Mouse (Mus musculus) mesoderm, embryonic 11.5 days (tissue): ENCODE measurements around the gene Bend6.

Experiments
- DNase-seq: peaks from one replicate; pipeline ENCODE4 v3.0.0-alpha.2; 2012; ENCODE audit warnings: low read depth, low spot score

Gene Bend6

DNA sequence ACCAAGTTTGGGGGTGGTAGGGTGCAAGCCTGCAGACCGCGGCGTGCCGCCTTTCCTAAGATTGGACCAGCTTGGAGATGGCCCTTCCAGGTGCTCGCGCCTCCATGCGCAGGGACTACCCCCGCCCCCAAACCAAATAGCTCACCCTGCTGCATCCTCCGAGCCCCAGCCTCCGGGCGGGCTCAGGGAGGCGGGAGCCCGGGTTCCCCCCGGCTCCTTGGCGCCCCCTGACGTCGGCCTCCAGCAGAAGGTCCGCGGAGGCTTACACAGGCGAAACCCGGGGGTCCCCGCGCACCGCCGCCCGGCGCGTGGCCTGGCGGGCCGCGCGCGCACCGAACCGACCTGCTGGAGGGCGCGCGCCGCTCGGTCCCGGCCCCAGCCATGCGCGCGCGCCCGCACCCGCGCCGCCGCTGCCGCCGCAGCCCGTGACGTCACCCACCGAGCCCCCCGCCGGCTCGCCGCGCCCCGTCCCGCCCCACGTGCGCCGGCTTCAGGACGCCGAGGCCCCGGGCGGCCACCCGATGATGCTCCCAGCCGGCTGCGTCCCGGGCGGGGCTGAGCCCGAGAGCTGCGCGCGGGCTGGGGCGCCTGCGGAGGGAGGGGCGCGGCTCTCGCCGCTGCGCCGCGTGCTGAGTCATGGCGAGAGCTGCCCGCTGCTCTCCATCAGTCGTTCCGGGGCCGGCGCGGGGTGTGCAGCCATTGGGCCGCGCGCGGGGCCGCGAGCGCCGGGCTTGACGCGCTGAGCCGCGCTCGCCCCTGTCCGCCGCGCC is at the start of gene Bend6:
Gene Bend6 (minus strand): TSS at position 396 of the 770 bp plus-strand sequence.
- peak; percentile 75 for DNase-seq

DNA sequence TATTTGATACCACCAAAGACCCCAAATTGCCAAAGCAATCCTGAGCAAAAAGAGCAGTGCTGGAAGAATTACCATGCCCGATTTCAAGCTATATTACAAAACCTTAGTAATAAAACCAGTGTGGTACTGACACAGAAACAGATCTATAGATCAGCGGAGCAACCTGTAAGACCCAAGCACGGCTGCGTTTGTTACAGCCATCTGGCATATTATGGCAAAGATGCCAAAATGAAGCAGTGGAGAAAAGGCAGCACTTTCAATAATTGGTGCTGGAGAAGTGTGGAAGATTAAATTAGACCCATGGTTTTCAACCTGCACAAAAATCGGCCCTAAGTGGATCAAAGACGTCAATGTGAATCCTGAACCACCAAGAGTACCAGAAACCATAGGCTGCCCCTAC is 48.0 kb upstream of the Bend6 start:
- DNase-seq = no peak

DNA sequence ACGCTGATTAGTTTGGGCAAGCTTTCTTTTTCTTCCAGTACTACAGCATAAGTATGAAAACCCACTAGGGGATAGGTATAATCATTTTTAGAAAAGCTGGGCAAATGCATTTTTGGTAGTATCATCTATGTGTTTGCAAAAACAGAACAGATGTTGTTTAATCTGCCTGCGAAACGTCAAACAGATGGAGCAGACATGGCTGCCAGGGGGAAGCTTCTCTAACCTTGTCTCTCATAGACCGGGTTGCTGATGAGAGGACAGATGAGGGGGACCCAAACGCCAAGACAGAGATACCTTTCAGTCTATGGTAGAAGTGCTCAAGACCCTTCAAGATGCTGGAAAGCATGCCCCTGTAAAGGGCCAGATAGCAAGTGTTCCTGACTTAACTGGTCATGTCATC is 40.9 kb upstream of the Bend6 start:
- DNase-seq = no peak

DNA sequence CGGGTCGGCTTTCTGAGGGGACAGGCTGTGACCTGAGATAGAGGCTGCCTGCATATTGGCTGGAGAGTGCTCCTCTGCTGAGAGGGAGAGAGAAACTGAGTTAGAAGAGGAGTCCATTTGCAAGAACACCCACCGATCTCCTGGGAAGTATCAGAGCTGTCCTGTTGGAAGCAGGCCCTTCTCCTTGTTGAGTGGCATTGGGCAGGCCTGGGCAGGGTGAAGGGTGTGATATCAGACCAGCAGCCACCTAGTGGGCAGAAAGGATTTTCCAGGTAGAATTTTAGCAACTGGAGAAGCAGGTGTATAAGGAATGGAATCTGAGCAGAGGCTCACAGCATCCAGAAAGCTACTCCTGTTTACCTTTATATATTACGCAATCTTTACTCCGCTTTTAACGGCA is 40.2 kb upstream of the Bend6 start:
- no peak for DNase-seq

DNA sequence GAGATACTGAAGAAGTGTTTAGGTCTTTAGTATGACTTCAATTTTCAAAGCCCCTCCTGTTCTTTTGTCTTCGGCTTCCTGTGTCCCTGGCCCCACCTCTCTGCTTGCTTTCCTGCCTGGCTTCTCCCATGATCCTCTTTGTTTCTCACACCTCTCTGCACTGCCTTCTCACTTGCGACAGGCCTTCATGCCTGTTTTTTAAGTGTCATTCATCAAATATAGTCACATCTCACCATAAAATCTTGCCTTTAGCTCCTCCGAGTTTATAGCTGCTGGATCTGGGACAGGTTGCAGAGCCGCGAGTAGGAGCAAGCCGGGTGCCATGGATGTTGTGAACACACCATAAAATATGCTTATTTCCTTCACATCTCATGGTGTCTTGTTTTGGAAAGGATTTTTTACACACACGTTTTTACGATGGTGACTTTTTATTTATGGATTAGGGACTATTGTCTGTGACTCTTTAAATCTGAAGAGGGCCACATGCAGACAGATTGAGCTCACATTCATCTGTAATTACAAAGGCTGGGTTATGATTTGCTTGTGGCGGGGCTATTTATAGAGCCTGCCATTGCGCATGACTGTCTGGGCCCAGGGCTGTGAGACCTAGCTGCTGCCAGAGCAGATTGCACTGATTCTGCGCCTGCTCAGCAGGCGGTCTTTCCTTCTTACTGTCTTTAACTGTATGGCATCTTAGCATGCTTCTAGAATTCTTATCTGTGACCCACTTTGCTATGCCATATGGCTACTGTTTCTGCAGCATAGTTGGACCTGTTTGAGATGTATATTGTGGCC is 39.2 kb upstream of the Bend6 start:
- no peak for DNase-seq

DNA sequence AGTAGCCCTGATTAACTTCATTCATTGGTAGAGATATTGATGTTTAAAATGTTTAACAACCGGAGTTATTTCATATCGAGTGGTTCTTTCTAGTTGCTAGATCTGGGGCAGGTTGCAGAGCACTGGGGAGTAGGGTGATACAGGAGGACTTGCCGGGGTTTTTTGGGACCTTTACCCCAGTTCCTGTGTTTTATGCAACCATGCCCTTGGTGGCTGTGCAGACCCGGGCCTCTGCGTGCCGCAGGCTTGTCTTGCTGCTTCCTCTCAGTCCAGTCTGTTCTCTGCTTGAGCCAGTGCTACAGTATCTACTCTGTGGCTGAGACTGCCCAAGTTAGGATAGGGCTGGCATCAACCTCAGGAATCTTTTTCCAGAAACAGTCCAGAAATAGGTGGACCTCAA is 38.1 kb upstream of the Bend6 start:
- no peak for DNase-seq

DNA sequence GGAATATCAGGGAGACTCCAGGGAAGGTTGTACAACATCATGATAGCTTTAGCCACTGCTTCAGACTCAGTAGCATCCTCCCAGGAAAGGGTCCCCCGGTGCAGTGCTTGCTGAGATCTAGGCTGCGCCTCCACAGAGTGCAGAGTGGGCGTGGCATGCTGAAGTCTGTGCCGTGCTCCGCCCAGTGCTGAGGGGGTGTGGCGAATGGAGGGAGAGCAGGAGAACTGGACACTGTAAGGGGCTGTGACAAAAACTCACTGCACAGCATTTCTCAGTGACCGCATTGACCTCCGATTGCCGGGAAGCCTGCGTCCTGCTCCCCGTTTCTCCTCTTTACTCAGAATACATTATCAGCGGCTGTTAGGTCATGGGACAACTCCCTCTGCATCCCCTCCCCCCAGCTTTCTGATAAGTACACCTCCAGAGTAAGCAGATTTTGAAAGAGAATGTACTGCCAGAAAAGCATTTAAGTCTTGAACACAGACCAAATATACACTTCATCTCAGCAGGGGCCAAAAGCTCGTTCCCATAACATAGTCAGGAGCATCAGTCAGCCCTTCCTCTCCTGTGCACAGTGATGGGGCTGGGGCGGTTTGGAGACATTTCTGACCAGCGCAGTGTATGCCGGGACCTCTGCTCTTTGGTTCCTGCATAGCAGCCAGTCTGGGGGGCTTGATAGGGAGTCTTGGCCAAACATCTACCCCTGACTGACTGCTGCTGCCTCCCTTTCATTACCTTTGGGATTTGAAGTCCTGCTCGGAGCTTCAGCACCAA is 37.5 kb upstream of the Bend6 start:
- peak; percentile 30 for DNase-seq

DNA sequence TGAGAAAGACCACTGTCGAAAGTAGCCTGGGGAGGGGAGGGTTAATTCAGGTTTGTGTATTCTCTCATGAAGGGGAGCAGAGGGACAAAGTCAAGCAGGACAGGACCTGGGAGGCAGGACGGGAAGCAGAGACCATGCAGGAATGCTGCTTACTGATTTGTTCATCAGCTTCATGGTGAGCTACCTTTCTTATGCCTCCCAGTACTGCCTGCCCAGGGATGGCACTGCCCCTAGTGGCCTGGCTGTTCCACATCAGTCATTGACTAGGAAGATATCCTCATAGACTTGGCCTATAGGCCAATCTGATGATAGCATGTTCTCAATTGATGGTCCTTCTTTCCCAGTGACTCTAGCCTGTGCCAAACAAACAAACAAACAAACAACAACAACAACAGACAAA is 36.3 kb upstream of the Bend6 start:
- DNase-seq = no peak

DNA sequence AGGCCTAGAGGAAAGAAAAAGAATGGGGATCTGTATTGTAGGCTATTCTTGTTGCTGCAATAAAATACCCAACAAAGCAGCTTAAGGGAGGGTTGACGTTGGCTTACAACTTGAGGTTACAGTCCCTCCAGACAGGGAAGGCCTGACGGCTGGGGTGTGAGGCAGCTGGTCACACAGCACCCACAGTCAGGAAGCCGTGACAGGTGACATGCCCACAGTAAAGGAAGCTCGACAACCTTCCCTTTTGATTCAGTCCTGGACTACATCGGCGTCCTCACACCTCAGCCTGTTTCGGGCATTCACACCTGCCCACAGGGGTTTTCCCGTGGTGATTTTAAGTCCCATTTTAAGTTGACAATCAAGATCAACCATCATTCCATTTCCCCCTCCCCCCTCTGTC is 35.0 kb upstream of the Bend6 start:
- no peak for DNase-seq

DNA sequence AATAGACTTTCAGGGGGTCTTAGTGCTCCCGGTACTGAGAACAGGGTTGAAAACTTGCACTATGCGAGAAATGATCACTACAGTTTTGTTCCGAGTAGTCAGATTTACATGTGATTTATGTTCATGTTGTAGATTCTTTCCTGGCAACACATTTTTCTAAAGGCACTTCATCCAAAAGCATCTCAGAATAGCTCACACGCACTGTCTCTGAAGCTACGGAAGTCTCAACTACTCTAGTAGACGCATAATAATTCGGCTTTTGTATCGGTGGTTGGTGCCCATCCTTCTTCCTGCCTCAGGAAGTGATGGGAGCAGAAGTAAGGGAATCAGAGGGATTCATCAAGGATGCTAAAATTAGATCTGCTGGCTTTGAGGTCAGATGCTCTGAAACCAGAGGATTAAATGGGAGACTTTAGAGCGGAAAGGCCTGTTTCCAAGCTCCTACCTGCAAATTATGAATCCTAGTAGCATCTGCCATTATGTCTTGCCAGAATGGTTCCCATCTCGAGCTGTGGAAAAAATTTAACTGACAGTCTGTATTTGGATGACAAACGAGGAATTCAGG is 32.8 kb upstream of the Bend6 start:
- DNase-seq = no peak

DNA sequence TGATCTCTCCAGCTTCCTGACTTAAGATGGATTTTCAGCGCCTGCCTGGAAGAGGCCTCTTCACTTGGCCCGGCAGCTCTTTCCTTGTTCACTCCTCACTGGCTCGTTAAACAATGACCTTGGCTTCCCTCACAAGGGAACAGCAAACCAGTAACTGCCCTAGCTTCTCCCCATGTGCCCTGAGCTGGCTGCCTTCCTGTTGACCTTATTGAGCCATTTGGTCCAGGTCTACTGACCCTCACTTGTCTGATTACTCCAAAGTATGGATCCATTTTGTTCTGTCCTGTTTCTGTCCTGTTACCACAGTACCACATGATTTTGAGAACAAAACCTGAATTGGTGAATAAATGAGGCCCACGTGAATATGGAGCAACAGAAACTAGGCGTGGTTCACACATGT is 32.2 kb upstream of the Bend6 start:
- DNase-seq = no peak

DNA sequence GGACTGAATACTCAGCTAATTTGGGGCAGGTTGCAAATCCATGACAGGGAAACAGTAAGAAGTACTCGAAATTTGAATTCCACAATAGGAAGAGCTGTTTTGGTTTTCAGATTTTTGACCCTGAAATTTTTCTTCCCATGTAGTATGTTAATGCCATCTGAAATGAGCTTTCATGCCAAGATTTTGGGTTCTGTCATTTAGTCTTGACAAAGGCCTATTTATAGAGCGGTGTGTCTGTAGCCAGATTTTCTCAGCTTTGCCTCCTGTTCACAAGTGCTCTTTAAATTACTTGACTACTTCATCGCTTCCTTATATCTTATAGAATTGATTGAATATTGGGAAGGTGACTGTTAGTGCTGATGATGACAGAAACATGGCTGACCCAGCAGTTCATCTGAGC is 28.3 kb upstream of the Bend6 start:
- DNase-seq = no peak

DNA sequence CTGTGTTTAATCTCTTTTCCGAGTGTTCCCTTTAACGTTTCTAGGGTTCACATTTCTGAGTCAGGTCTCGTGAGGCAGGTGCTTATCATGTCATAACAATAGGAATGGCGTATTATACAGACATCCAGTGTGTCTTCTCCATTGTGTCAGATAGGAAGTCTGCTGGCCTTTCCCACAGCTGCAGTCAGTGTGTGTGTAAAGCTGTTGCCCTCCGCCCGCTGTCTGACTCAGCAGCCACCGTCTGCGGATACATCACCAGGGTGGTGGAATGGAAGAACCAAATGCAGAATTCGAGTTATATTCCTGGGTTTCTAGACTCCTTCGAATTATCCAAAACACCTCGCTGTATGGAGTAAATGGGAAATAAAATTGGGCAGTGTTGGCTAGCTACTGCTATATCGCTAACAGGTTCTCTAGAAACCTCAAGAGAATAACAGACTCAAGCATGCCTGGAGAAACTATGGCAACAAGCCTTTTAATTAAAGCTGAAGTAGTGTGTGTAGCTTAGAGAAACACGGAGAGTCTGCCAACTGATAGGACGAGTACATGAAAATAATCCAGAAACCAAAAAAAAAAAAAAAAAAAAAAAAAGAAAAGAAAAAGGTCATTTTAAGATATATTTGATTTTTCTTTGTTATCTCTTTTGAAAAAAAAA is 25.4 kb upstream of the Bend6 start:
- no peak for DNase-seq

DNA sequence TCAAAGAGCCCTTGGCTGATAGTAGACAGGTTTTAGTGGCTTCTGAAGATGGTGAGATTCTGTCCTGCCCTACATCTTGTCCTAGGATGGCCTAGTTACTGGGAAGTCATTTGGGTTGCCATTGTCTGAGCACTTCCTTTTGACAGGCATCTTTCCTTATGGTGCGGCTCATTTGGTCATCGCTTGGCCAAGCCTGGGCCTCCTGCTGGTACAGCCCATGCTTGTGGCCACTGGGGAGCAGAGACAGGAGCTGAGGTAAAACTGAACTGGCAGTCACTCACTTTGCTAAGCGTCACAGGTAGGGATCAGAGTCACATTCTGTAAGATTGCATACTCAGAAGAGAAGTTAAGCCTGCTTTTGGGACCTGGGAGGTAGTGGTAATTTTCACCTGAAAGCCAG is 24.6 kb upstream of the Bend6 start:
- no peak for DNase-seq

DNA sequence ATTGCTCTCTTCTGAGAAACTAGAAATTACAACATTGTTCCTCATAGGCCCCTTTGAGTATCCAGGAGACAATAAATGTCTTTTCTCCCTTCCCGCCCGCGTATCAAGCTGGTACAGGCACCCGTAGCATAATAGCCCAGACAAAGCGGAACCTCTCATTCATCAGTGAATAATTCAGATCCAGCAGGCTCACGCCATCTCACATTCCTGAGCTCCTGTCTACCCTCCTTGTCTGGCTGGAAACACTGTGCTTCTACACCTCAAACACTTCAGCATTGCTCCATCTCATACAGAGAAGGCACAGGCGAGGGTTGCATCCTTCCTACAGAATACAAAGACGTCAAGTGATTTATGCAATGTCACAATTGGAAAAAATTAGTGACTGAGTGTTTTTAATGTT is 24.2 kb upstream of the Bend6 start:
- peak; percentile 13 for DNase-seq

DNA sequence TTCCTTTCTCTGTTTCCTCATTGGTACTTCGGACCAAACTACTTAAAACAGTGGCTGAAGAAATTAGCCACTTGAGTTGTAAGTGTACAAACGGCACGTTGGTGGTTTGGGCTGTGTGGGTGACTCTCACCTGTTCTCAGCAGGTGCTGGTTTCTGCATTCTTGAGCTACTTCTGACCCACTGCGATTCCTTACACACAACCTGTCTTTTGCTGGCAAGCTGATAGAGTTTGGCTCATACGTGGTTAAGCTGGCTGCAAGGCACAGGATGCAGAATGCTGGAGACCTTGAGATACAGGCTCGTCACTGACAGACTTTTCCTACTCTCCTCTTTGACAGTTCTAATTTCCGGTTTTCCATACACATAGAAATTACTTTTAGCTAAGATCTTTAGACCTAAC is 19.9 kb upstream of the Bend6 start:
- no peak for DNase-seq

DNA sequence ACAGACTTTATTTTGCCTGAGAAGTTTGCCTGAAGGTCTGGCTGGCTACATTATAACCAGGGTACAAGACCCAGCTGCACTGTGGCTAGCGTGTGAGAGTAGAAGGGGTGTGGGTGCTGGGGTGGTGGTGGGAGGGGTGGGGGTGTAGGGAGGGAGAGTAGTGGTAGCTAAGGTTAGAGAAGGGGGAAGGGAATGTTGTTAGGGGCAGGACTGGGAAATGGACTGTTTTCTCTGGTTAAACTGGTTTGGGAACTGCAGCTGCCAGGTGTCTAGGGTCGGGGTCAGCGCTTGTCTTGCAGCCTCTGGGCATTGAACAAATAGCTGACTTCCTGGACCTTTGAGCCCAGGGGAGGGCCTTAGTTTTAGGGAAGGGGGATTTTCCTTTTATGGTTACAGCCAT is 17.7 kb upstream of the Bend6 start:
- no peak for DNase-seq

DNA sequence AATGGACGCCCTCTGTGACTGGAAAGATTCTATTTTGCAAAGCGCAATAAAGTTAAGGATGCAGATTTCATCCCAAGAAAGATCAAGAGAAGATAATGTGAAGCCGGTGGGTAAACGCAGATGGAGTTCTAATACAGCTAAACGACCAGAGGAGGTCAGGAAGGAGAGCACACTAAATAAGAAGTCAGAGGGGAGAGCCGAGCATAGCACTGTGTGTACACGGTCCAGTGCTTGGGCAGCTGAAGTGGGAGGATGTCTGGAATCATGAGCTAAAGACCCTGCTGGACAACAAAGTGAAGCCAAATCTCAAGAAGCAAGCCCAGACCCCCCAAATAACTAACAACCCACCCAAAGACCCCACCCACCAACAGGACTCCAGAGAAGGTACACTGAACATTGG is 15.4 kb upstream of the Bend6 start:
- no peak for DNase-seq

DNA sequence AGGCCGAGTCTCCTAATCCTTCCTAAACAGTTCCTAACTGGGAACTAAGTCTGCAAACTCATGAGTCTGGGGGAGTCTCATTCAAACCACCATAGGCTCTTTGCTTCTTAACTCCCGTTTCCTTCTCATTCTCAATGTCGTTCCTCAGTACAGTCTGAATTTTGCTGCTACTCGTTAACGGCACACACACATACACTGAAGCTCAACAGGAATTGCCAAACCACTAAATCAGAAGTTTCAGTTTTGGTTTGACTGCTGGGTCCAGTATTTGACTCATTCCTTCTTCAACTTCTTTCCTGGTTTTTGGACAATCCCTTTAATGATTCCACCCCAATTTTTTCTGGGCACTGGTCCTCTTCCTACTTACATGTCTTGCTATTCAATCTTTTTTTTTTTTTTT is 8.9 kb upstream of the Bend6 start:
- no peak for DNase-seq

DNA sequence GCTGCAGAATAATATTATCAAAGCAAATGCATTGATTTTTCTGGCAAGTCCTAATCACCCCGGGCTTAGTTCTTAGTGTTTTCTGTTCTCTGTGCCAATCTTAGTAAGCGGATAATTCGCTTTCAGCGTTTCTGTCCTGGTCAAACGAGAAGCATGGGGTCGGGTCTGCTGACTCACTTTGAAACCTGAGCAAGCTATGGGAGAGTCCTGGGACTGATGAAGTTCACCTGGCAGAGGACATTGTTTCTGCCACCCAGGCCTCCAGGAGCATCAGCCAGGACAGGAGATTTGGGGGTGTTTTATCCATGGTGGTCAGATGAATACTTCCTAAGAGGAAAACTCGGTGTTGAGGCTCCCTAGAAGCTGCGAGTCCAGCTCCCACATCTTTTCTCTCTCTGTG is 4.0 kb upstream of the Bend6 start:
- no peak for DNase-seq

DNA sequence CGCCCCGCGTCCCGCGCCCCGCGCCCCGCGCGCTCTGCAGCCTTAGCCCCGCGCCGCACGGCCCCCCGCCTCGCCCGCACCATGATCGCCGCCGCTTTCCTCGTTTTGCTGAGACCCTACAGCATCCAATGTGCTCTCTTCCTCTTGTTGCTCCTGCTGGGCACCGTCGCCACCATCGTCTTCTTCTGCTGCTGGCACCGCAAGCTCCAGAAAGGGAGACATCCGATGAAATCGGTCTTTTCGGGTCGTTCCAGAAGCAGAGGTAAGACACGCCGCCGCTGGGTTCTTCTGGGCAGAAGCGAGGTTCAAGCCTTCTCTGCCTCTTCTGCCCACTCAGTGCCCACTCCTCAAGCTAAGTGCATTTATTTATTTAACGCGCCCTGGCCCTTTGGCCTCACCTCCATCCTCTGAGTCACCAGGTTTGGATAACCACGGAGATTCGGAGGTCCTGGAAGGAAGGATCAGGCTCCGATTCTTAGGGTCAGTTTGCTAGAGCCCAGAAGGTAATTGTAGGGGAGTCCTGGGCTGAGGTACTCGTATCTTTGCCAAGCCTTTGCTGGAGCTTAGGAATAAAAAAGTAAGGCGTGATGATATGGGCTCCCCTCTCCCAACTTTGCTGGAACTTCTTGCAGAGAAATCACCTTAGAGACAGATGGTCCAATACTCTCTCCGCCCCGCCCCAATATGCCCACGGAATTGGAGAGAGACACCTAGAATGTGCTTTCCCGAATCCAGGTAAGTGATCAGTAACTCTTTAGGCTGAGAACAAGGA is 761 bp upstream of the Bend6 start, which contains the start of gene Dst:
Gene Dst (plus strand): TSS at position 35 of the 772 bp plus-strand sequence.
- no peak for DNase-seq
